Mouse (Mus musculus): ENCODE data around the gene Trmt10b.

Trmt10b gene

GRCm38 (mm10) chr4:45308606-45309005 is 11.7 kb downstream of the Trmt10b start:
- no peak for TF ChIP-seq GATA4 (IDR thresholded peaks at IDR 0.05; ENCODE audit: insufficient replicate concordance, low read length)

GRCm38 (mm10) chr4:45311056-45311455 is 14.1 kb downstream of the Trmt10b start:
- TF ChIP-seq GATA4 (IDR thresholded peaks at IDR 0.05; ENCODE audit: insufficient replicate concordance, low read length): no peak

GRCm38 (mm10) chr4:45320159-45320816 is 23.4 kb downstream of the Trmt10b start:
- TF ChIP-seq GATA4 (IDR thresholded peaks at IDR 0.05; ENCODE audit: insufficient replicate concordance, low read length): peak; percentile 14; the same call in 1 of the 2 replicates

GRCm38 (mm10) chr4:45331139-45331538 is 34.2 kb downstream of the Trmt10b start:
- no peak for TF ChIP-seq GATA4 (IDR thresholded peaks at IDR 0.05; ENCODE audit: insufficient replicate concordance, low read length)

- TF ChIP-seq GATA4 (IDR thresholded peaks at IDR 0.05; ENCODE audit: insufficient replicate concordance, low read length): no peak
These were observed 35.5 kb downstream of the Trmt10b start for GRCm38 (mm10) chr4:45332466-45332865.

- TF ChIP-seq GATA4 (IDR thresholded peaks at IDR 0.05; ENCODE audit: insufficient replicate concordance, low read length): no peak
These were observed 44.3 kb downstream of the Trmt10b start for GRCm38 (mm10) chr4:45341226-45341625.

- TF ChIP-seq GATA4 (IDR thresholded peaks at IDR 0.05; ENCODE audit: insufficient replicate concordance, low read length): peak; percentile 76; the same call in 1 of the 2 replicates
These were observed 44.8 kb downstream of the Trmt10b start, which contains the start of gene Dcaf10 for GRCm38 (mm10) chr4:45341669-45342249. Dcaf10 (plus strand) TSS chr4:45342101.

GRCm38 (mm10) chr4:45342286-45343155 is 45.6 kb downstream of the Trmt10b start, which contains the start of gene Exosc3:
Exosc3 (minus strand) TSS chr4:45342732.
- no peak for TF ChIP-seq GATA4 (IDR thresholded peaks at IDR 0.05; ENCODE audit: insufficient replicate concordance, low read length)

- no peak for TF ChIP-seq GATA4 (IDR thresholded peaks at IDR 0.05; ENCODE audit: insufficient replicate concordance, low read length)
These were observed 59.7 kb downstream of the Trmt10b start for GRCm38 (mm10) chr4:45356653-45357052.

Data from liver, adult (tissue).